Mouse (Mus musculus) liver, embryonic 14.5 days (tissue): ENCODE data around the gene Adam22.

Experiments used
- CTCF ChIP-seq: IDR thresholded peaks from 2 replicates; pipeline ENCODE4 v1.5.1; 2016; ENCODE audit warnings: antibody characterized with exemption, low read depth, control low read depth
- EP300 ChIP-seq: IDR thresholded peaks from 2 replicates; pipeline ENCODE4 v1.6.1; 2016; ENCODE audit warnings: antibody characterized with exemption, low read depth

GRCm38 (mm10) chr5:8349557-8349956 is 18.4 kb downstream of the Adam22 start:
- no peak for TF ChIP-seq CTCF
- TF ChIP-seq EP300, result no peak
